Mouse (Mus musculus): ENCODE data around the gene Cenpa. TPM values are rescaled to one million over a fixed set of nuclear protein-coding genes. Genes with fewer than 3 reads are reported as not detected.

Gene Cenpa
- polyA plus RNA-seq, 1 experiment from 2014 or later, result 128 TPM

DNA sequence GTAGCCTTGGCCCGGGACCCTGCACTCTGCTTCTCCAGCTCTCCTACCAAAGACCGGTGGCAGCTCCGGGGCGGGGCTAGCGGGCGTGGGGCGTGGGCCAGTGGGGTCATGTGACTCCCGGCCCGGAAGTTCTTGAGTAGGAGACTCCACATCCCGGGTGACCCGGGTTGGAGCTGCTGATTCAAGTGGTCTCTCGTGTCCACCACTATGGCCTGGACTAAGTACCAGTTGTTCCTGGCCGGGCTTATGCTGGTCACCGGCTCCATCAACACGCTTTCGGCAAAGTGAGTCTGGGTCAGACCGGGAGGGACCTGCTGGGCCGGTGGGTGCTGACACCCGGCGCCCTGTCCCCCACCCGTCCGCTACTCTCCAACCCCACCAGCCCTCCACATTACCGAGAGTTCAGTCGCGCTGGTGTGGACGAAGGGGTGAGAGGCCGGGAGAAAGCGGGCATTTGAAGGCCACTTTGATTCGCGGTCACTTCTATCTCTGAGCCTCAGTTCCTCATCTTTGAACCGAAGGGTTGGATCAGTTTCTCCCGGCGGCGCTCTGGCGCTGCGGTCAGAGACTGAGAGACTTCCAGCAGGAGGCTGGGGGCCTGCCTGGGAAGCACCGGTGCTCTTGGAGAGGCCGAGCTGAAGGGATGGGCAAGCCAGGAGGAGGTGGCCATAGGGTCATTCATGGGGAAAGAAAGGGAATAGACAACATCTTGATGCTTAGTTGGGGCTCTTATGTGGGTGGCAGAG, 18.6 kb upstream of the Cenpa start, which contains the start of gene Slc35f6:
TSS of gene Slc35f6 (plus strand) at position 119 of the 746 bp plus-strand sequence.
- ATAC-seq (replicated peaks), result peak; percentile 95

DNA sequence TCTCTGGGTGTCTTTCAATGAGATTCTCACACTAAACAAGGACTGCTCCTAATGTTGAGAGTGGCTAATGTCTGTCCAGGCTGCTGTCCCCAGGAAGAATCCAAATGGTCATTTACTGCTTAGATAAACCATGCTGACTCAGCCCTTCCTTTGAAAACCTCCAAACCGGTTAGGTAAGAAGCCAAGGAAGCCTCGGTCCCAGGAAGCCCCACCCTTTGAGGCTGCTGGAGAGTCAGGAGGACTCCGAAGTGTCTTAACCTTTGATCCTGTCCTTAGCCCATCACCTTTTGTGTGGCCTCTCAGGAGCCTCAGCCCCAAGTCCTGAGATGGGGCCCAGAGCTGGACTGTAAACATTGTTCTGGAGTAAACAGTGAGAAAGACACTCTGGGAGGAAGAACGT, 17.0 kb upstream of the Cenpa start:
- no peak overlapping the region for H3K4me2 ChIP-seq (replicated peaks)
- H3K27me3 ChIP-seq, result no peaks in the 10 kb centered on the region
- no peak for ATAC-seq (replicated peaks)
- no peak overlapping the region for H3K27ac ChIP-seq (replicated peaks)
- no peak overlapping the region for H3K4me3 ChIP-seq
- no peaks in the 10 kb centered on the region for H3K9me3 ChIP-seq
- H3K9ac ChIP-seq (replicated peaks), result no peak overlapping the region
- WGBS, result 81% methylated on average over 4 of the region's 4 CpGs
- H3K36me3 ChIP-seq, result no peaks in the 10 kb centered on the region
- peaks cover 15% of the 10 kb centered on the region for H3K4me1 ChIP-seq

More for the DNA sequence above, 18.6 kb upstream of the Cenpa start, which contains the start of gene Slc35f6:
- peak within 1 kb of the TSS; percentile 97 for H3K4me2 ChIP-seq (replicated peaks)
- H3K9ac ChIP-seq (replicated peaks), result peak within 1 kb of the TSS; percentile 66
- H3K36me3 ChIP-seq, result no peaks in the 10 kb centered on the region
- under 1% methylated on average over 38 of the region's 38 CpGs for WGBS
- H3K9me3 ChIP-seq, result no peaks in the 10 kb centered on the region
- H3K27ac ChIP-seq (replicated peaks), result peak within 1 kb of the TSS; percentile 44
- no peaks in the 10 kb centered on the region for H3K27me3 ChIP-seq
- H3K4me1 ChIP-seq, result peaks cover 15% of the 10 kb centered on the region
- peak within 1 kb of the TSS; percentile 87 for H3K4me3 ChIP-seq

DNA sequence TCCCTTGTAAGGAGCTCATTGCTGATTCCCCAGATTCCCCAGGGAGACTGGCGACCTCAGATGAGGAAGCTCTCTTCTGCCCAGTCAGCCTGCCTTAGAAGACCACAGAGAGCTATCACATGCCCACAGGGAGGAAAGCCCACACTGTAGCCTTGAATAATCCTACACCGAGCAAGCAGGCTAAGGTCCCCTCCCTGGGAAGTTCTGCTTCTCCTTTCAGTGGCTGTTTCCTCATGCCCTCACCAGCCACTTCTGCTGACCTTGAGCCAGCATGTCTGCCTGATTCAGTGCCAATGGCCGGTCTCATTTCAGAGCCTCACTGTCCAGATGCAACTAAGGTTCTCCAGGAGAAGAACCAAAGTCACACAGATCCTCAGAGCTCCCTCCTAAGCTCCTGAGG, 15.8 kb upstream of the Cenpa start:
- WGBS, result 86% methylated on average over 3 of the region's 3 CpGs
- H3K4me1 ChIP-seq, result peaks cover 15% of the 10 kb centered on the region
- H3K27ac ChIP-seq (replicated peaks), result no peak overlapping the region
- no peak for ATAC-seq (replicated peaks)
- no peaks in the 10 kb centered on the region for H3K27me3 ChIP-seq
- no peak overlapping the region for H3K4me3 ChIP-seq
- H3K9ac ChIP-seq (replicated peaks), result no peak overlapping the region
- H3K36me3 ChIP-seq, result peaks cover 4% of the 10 kb centered on the region; the same call in 1 of the 2 replicates
- no peaks in the 10 kb centered on the region for H3K9me3 ChIP-seq
- H3K4me2 ChIP-seq (replicated peaks), result no peak overlapping the region

DNA sequence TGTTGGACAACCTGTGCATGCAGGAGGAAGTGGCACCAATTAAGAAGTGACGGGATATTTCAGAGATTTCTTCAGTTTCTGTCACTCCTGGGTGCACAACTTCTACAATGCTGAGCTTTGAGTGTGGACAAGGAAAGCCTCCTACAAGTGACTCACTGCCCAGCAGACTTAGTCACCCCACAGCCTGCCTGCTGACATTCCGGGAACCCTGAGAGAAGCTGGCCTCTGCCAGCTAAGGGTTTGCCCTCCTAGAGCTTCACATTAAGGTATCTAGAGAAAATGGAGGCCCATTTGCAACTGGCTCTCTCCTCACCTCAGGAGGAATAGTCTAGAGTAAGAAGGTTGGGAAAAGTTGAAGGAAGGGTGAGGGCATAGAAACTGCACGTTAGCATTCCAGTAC, 15.0 kb upstream of the Cenpa start:
- WGBS, result 94% methylated on average over 3 of the region's 3 CpGs
- Histone ChIP-seq H3K27me3 (no peaks in the 10 kb centered on the region), H3K36me3 (peaks cover 8% of the 10 kb centered on the region), H3K9me3 (no peaks in the 10 kb centered on the region), H3K4me2 (replicated peaks) (no peak overlapping the region), H3K9ac (replicated peaks) (no peak overlapping the region), H3K4me3 (no peak overlapping the region), H3K27ac (replicated peaks) (no peak overlapping the region), H3K4me1 (peaks cover 15% of the 10 kb centered on the region)
- ATAC-seq (replicated peaks), result no peak

DNA sequence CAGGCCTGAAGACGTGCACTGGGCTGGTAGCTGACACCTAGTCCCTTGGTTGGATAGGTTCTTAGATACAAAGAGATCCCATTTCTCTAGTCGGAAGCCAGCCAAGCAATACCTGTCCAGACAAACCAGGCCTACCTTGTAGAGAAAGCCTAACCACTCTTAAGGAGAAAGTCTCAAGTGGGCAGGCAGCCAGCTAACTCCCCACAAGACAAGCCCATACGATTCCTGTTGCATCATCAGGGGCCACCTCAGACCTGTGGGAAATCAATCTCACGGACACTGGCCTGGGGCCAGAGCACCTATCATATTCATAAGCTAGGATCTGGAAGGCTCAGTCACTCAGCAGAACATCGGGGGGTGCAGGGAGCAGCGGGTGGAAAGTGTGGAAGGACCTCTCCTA, 13.3 kb upstream of the Cenpa start:
- WGBS, result 91% methylated on average over 6 of the region's 6 CpGs
- Histone ChIP-seq H3K4me2 (replicated peaks) (no peak overlapping the region), H3K4me1 (peaks cover 9% of the 10 kb centered on the region), H3K27me3 (no peaks in the 10 kb centered on the region), H3K4me3 (no peak overlapping the region), H3K27ac (replicated peaks) (no peak overlapping the region), H3K9ac (replicated peaks) (no peak overlapping the region), H3K36me3 (peaks cover 16% of the 10 kb centered on the region), H3K9me3 (no peaks in the 10 kb centered on the region)
- ATAC-seq (replicated peaks), result no peak

DNA sequence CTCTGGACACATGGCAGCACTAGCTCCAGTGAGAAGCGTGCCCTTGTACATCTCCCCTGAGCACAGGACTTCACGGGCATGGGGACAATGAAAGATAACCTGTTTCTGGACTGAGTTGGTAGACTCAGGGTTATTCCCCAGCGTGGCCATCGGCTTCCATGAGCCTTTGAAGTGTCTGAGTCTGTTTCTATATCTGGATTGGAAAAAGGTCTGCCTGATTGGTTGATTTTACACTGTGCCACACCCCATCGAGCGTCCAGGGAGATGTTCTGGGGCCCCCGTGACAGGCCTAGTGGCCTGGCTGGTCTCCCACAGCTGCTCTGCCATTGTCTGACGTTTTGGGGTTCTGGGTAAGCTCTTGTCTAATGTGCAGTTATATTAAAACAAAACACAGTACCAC, 11.5 kb upstream of the Cenpa start:
- Histone ChIP-seq H3K27me3 (no peaks in the 10 kb centered on the region), H3K4me2 (replicated peaks) (no peak overlapping the region), H3K4me3 (no peak overlapping the region), H3K4me1 (no peaks in the 10 kb centered on the region), H3K9ac (replicated peaks) (no peak overlapping the region), H3K36me3 (peaks cover 16% of the 10 kb centered on the region), H3K27ac (replicated peaks) (no peak overlapping the region), H3K9me3 (no peaks in the 10 kb centered on the region)
- WGBS, result 86% methylated on average over 8 of the region's 8 CpGs
- no peak for ATAC-seq (replicated peaks)

DNA sequence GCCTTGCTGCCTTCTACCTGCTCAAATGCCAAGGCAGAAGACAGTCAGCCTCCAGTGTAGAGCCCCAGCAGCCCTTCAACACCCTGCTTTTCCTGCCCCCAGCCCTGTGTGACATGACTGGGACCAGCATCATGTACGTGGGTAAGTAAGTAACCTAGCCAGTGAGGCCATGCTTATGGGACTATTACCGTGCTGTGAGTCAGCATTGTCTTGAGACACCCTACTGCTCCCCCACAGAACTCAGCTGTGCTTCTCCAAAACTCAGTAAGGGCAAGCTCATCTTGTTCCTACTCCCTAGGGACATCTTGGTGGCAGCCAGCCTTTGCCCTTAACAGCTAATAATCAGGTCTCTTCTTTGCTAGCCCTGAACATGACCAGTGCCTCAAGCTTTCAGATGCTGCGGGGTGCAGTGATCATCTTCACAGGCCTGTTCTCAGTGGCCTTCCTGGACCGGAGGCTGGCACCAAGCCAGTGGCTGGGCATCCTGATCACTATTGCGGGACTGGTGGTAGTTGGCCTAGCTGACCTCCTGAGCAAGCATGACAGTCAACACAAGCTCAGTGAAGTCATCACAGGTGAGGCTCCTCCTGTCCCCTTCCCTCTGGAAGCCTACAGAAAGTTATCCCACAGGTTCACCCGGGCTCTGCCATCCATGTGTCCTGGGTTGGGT, 10.9 kb upstream of the Cenpa start:
- peaks cover 16% of the 10 kb centered on the region for H3K36me3 ChIP-seq
- H3K4me2 ChIP-seq (replicated peaks), result no peak overlapping the region
- H3K4me1 ChIP-seq, result no peaks in the 10 kb centered on the region
- no peaks in the 10 kb centered on the region for H3K9me3 ChIP-seq
- 93% methylated on average over 6 of the region's 6 CpGs for WGBS
- no peak overlapping the region for H3K9ac ChIP-seq (replicated peaks)
- no peak for ATAC-seq (replicated peaks)
- no peaks in the 10 kb centered on the region for H3K27me3 ChIP-seq
- no peak overlapping the region for H3K27ac ChIP-seq (replicated peaks)
- no peak overlapping the region for H3K4me3 ChIP-seq

DNA sequence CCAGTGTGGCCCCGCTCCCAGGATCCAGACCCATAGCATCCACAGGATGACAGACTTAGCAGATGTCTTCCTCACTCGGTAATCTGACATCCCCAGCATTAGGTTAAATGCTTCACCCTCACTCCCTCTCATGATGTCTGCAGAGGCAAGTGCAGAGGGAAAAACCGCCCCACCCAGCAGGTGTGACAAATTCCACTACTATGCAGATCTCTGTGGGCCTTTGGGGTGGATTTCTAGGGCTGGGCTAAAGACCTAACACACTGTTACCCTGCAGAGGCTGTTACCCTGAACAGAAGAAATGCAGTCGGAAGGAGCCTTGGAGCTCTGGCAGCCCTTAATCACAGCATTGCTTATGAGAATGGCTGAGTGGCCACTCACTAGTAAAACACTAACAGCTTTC, 7.5 kb upstream of the Cenpa start:
- no peaks in the 10 kb centered on the region for H3K4me1 ChIP-seq
- WGBS, result 86% methylated on average over 4 of the region's 4 CpGs
- peaks cover 16% of the 10 kb centered on the region for H3K36me3 ChIP-seq
- no peaks in the 10 kb centered on the region for H3K9me3 ChIP-seq
- no peak overlapping the region for H3K4me3 ChIP-seq
- ATAC-seq (replicated peaks), result no peak
- no peak overlapping the region for H3K4me2 ChIP-seq (replicated peaks)
- H3K27me3 ChIP-seq, result no peaks in the 10 kb centered on the region
- no peak overlapping the region for H3K9ac ChIP-seq (replicated peaks)
- H3K27ac ChIP-seq (replicated peaks), result no peak overlapping the region

DNA sequence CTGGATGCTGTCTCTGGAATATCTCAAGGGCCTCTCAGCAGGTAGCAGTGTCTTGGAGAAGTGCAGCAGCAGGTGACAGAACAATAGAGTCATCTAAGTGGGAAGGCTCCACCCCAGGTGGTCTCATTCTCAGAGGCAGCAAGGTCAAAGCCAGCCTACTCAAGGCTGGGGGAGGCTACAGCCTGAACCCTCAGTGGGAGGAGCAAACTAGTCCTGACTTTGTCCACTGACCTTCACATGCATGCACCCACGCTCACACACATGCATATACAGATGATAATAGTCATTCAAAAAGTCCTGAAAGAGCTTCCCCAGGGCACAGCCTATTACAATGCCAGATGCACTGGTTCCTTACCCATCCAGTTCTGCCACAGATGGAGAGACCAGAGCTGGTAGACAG, 6.3 kb upstream of the Cenpa start:
- 89% methylated on average over 1 of the region's 1 CpGs for WGBS
- H3K4me2 ChIP-seq (replicated peaks), result no peak overlapping the region
- H3K9me3 ChIP-seq, result no peaks in the 10 kb centered on the region
- no peaks in the 10 kb centered on the region for H3K4me1 ChIP-seq
- no peak overlapping the region for H3K4me3 ChIP-seq
- peaks cover 16% of the 10 kb centered on the region for H3K36me3 ChIP-seq
- no peak for ATAC-seq (replicated peaks)
- no peaks in the 10 kb centered on the region for H3K27me3 ChIP-seq
- no peak overlapping the region for H3K27ac ChIP-seq (replicated peaks)
- no peak overlapping the region for H3K9ac ChIP-seq (replicated peaks)

DNA sequence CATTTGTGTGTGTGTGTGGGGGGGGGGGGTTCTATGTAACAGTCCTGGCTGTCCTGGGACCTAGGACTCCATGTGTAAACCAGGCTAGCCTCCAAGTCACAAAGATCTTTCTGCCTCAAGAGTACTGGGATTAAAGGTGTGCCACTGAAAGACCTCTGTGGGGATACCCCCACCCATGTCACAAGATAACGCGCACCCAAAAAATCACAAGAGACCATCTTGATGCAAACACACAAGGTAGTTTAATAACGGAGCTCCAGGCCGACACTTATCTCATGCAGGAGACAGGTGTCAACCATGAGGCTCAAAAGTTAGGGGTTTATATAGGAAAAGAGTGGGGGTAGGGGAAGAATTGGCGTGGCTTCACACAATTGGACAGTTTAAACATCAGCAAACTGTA, 5.8 kb upstream of the Cenpa start:
- peaks cover 10% of the 10 kb centered on the region for H3K36me3 ChIP-seq
- 92% methylated on average over 5 of the region's 5 CpGs for WGBS
- no peak overlapping the region for H3K9ac ChIP-seq (replicated peaks)
- H3K4me3 ChIP-seq, result no peak overlapping the region
- no peak overlapping the region for H3K4me2 ChIP-seq (replicated peaks)
- no peaks in the 10 kb centered on the region for H3K4me1 ChIP-seq
- no peak overlapping the region for H3K27ac ChIP-seq (replicated peaks)
- H3K9me3 ChIP-seq, result no peaks in the 10 kb centered on the region
- ATAC-seq (replicated peaks), result no peak
- no peaks in the 10 kb centered on the region for H3K27me3 ChIP-seq

DNA sequence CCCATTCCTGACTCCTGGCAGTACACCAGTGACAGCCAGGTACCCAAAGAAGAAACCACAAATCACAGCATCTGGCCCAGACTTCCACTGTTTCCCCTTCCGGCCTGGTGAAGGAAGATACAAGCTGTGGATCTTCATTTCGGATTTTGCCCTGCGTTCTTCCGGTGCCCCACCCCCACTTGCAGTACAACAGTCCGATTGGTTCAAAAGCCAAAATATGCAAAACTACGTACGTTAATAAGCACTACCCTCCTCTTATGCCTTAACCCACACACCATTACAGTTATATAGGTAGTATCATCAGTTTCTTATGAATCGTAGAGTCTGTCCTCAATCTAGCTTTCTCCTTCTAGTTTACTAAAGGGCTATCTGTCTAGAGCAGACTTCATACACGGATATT, 1.2 kb upstream of the Cenpa start:
- Histone ChIP-seq H3K36me3 (no peaks in the 10 kb centered on the region), H3K27me3 (no peaks in the 10 kb centered on the region), H3K4me2 (replicated peaks) (no peak overlapping the region), H3K9ac (replicated peaks) (no peak overlapping the region), H3K27ac (replicated peaks) (no peak overlapping the region), H3K4me3 (no peak overlapping the region), H3K9me3 (no peaks in the 10 kb centered on the region), H3K4me1 (peaks cover 28% of the 10 kb centered on the region)
- ATAC-seq (replicated peaks), result no peak
- WGBS, result 89% methylated on average over 9 of the region's 9 CpGs

DNA sequence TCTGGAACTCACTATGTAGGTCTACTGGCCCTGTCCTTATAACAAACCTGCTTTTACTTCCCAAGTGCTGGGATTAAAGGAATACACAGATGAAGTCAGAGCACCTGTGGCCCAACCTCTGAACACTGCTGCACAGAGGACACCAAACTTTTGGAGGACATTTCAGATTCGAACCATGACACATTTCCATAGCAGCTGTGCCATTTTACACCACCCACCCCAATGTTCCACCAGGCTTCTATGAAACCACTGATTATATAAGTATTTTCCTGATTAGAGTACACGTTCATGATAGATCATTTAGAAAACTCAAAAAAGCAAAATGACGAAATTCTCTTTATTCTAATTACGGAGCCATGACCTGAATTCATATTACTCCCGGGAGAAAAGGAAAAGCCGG, 609 bp upstream of the Cenpa start:
- WGBS, result 62% methylated on average over 6 of the region's 6 CpGs
- Histone ChIP-seq H3K27me3 (no peaks in the 10 kb centered on the region), H3K27ac (replicated peaks) (peak overlapping the region; percentile 49; the same call in 1 of the 2 replicates), H3K36me3 (no peaks in the 10 kb centered on the region), H3K4me1 (peaks cover 28% of the 10 kb centered on the region), H3K4me3 (peak overlapping the region; percentile 76), H3K4me2 (replicated peaks) (peak overlapping the region; percentile 78), H3K9ac (replicated peaks) (peak overlapping the region; percentile 22; the same call in 1 of the 2 replicates), H3K9me3 (no peaks in the 10 kb centered on the region)
- ATAC-seq (replicated peaks), result no peak

Measured in forebrain, embryonic 15.5 days (tissue).